Mouse (Mus musculus) cerebellum, postnatal 25 days (tissue): ENCODE results near the gene Adora2a.
"Not testable (repeated sequence)": the region's sequence is repeated elsewhere in the genome, so short reads cannot be mapped to it uniquely, and the experiment has no call there.

Experiments used
- DNase-seq, 2 experiments: peaks; one replicate each; pipeline ENCODE4 v3.0.0; 2021; ENCODE audit warnings: mixed read lengths in 2 of 2

Gene Adora2a

GRCm38 (mm10) chr10:75350564-75350963 lies 33.9 kb downstream of the Adora2a start:
- no peak for DNase-seq

GRCm38 (mm10) chr10:75352541-75352940 lies 35.9 kb downstream of the Adora2a start:
- DNase-seq: no peak

- DNase-seq: not testable (repeated sequence)
Observed at GRCm38 (mm10) chr10:75353838-75354241, 37.2 kb downstream of the Adora2a start.

- no peak for DNase-seq
Observed at GRCm38 (mm10) chr10:75355341-75355740, 38.7 kb downstream of the Adora2a start.

- DNase-seq: peak; percentile 63 to 79
Observed at GRCm38 (mm10) chr10:75364214-75364690, 47.6 kb downstream of the Adora2a start.

- DNase-seq: no peak
Observed at GRCm38 (mm10) chr10:75364796-75365195, 48.1 kb downstream of the Adora2a start.

- peak; percentile 7 to 8 for DNase-seq
Observed at GRCm38 (mm10) chr10:75365231-75365633, 48.6 kb downstream of the Adora2a start.

- peak; percentile 34 to 53 for DNase-seq
Observed at GRCm38 (mm10) chr10:75373655-75374351, 57.1 kb downstream of the Adora2a start.

- no peak for DNase-seq
Observed at GRCm38 (mm10) chr10:75378688-75379087, 62.0 kb downstream of the Adora2a start.
